Mouse (Mus musculus): ENCODE results near the gene Pcdh15.

Gene Pcdh15

DNA sequence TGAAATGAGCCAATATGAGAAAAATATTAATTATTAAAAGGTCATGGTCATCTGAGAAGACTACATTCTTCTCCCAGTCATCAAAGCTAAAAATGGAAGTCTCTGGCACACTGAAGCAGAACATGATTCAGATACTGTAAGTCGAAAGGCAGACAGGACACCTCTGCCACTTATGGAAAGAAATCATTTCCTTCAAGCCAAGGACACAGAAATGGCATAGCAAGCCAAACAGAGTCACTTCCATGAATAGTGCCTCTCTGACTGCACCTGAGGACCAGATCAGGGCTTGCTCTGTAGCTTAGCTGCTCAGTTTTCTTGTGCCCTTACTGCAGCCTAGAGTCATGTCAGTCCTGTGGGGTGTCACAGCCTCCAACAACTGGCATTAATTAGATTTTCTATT lies 234.3 kb downstream of the Pcdh15 start:
- DNase-seq (ENCODE audit: extremely low spot score), result no peak

DNA sequence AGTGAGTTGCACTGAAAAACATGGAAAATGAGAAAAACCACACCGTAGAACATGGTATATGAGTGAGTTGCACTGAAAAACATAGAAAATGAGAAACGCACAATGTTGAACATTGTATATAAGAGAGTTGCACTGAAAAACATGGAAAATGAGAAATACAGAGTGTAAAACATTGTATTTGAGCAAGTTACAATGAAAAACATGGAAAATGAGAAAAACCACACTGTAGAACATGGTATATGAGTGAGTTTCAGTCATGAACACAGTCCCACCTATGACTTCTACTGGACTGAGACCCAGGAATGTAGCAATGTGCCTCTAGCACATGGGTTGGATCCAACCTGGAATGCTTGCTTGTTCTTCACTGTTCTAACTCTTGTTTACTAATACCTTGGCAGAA lies 279.9 kb downstream of the Pcdh15 start:
- no peak for DNase-seq (ENCODE audit: extremely low spot score)

DNA sequence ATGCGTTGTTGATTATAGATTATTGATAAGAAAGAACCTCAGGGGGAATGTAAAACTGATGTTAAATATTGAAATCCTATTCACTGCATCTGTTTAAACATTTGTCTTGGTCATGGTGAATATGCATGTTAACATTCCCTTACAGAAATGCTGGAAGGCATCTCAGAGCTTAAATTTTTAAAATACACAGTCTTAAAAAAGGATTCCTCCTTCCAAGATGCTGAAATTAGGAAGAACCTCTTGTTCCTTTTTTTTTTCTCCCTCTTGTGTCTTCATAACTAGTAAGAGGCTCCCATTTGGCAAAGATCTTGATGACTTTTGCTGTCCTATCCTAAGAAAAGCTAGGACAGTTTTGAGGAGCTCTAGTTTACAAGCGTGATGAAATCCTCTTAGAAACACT lies 284.9 kb downstream of the Pcdh15 start:
- DNase-seq (ENCODE audit: extremely low spot score), result no peak

DNA sequence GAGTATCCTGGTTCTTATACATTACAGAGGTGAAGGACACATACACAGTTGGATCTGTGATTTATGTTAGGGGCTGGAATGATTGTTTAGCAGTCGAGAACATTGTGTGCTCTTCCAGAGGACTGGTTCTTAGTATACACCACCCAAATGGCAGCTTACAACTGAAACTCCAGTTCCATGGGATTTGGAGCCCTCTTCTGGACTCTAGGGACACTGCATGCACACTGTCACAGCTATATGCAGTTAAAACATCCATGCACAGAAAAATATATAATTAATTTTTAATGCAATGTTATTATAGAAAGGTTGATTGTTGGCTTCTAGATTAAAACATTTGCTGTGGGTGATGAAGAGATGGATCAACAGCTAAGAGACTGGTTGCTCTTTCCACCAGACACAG lies 301.3 kb downstream of the Pcdh15 start:
- no peak for DNase-seq (ENCODE audit: extremely low spot score)

DNA sequence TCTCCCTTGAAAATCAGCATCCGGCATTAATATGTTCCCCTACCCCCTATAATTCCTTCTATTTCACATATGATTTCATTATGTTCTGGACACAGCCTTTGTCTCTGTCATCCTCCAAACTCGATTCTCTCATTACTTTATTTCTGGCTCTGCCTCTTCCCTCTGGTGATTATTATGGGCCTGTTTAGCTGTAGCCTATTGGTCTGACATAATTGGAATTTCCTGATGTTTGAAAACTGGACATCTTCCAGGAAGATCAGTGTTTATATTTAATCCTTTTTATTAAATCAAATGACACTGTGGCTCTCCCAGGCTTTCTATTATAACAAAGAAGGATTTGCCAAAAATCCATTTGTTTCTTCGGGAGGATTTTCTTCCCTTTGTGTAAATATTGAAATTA lies 326.3 kb downstream of the Pcdh15 start:
- DNase-seq (ENCODE audit: extremely low spot score), result no peak

DNA sequence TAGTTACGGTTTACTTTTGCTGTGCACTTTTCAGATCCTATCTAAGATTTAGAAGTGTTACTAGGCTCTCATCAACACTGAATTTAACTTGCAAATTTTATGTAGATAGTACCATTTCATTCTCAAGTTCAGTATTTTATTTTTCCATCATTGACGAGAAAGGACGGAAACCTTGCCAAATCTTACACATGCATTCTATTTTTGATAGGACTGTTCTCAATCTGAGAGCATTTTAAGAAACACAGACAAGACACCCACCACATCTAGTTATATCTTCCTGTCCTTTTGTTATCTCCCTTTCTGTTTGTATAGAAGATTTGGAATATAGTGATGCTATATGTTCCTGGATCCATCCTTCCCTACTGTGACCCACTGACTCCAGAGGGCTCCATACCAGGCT lies 332.2 kb downstream of the Pcdh15 start:
- no peak for DNase-seq (ENCODE audit: extremely low spot score)

DNA sequence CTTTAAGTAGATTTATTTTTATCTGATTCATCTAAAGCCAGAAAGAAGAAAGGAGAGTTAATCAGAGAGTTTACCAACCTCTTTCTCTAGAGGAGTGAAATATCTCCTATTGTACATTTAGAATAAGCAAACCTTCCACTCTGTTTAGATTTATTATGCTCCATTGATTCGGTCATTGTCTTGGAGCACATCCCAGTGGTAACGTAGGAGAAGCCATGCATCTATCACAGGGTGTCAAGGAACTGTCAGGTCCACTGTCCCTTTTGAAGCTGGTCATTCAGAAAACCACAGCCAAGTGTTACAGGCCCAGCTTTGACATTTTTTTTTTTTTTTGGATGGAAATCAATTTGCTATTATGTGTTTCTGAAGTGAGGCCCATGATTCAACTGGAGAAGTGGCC lies 384.9 kb downstream of the Pcdh15 start:
- no peak for DNase-seq (ENCODE audit: extremely low spot score)

DNA sequence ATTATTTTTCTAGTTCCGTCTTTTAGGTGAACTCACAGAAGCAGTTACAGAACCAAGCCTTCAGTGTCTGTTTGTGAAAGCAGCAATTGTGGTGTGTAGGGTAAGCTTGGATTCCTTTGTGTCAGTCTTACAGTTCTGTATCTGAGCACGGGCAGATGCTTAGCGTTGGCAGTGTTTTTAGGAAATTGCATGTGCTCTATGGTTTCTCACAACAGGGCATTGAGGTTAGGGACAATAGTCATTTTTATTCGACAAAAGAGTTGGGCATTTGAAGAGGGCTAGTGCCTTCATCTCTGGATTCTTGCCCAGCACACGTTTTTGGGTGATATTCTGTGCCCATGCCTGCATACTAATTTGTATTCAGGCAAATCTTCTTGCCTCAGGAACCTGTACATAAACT lies 392.5 kb downstream of the Pcdh15 start:
- DNase-seq (ENCODE audit: extremely low spot score), result no peak

DNA sequence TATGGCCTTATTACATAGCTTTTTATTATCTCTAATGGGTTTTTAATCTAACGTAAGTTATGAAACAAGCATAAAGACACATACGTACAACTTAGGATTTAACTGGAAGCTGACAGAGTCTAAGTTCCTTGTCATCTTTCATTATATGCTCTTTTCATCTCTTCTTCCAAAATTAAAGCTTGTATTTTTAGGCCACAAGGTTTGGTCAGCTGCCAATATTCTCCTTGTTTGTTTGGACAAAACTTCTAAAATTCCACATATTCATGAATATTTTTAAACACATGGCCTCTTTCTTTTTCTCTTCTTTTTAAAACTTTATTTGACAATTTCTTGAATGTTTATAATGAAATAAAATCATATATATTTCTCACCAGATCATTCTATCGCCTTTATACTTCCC lies 415.7 kb downstream of the Pcdh15 start:
- no peak for DNase-seq (ENCODE audit: extremely low spot score)

DNA sequence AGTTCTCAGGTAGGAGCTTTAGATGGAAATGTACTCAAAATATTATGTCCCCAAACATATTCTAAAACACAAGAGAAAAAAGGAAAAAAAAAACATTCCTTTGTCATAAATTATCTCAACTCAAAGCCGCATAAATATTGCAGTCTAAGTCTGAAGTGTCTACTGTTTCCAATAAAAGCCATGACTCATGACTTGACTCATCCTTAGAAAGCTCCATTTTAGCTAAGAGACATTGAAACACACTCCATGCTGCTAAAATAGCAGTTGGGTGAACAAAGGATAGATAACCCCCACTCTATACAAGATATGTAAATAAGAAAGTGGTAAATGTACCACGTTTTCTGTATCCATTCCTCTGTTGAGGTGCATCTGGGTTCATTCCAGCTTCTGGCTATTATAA lies 416.6 kb downstream of the Pcdh15 start:
- no peak for DNase-seq (ENCODE audit: extremely low spot score)

DNA sequence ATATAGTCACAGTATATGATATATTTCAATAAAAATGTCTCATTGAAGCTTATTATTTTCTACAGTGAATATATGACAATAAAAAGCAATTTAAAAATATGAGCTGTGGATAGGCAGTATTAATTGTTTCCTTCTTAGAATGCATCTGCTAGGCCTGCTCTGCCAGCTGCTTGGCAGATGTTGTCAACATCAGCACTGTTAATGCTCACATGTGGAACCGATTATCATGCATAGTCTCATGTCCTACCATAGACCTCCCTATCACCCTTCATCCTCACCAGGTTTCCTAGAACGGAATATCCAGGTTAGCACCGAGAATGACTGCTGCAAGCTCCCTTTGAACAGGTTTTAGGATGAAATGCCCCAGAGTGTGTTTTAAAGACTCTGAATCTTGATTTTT lies 420.3 kb downstream of the Pcdh15 start:
- no peak for DNase-seq (ENCODE audit: extremely low spot score)

DNA sequence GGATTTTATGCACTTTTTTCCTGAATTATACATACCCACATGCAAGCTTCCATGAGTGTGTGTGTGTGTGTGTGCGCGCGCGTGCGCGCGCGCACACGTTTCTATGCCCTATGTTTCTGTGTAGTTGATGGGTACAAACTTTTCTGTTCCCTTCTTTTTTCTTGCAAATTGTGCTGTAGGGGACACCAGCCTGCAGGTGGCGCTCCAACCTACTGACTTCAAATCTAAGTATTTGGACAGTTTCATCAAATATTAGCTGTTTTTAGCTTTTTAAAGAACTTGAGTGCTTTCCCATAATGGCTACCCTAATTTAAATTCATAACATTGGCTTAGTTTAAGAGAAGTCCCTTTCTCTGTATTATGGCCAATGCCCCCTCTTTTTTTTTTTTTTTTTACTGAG lies 453.7 kb downstream of the Pcdh15 start:
- DNase-seq (ENCODE audit: extremely low spot score), result no peak

DNA sequence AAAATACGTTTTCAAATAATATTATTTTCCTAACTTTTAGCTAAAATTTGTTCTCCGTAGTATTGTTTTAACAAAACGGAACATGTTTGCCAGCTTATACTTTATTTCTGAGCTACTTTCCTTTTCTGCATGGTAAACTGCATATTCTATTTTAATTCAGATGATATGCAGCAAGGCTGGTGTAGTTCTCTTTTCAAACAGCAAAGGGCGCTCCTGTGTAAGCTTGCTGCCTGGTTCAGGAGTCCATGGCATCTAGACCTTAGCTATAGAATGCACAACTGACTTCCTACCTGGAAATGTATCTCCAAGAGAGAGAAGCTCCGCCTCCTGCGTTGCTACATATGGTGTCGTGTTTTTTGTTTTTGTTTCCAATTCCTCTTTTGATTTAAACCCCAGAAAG lies 465.1 kb downstream of the Pcdh15 start:
- DNase-seq (ENCODE audit: extremely low spot score), result peak; percentile 2

DNA sequence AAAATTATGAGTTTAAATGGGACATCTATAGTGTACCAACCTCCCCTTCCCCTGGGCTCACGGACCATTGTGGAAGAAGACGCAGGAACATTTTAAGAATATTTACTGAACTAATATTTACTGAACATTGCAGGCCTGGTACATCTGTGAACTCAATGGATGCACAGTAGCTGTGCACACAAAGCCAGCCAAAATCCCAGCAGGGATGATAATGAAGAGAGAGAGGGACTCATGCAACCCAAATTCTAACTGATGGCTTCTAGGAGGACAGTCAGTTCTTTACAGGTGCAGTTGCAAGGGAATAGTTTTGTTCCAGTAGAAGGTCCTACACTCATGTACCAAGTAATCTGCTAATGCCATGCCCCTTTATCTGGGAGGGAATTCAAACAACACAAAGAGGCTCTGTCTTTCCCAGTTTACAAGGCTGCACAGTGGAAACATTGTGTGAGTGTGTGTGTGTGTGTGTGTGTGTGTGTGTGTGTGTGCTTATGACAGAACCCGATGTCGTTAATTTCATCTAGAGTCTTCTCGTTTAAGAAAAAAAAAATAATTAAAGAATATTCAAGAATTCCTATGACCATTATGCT lies 475.7 kb downstream of the Pcdh15 start:
- no peak for DNase-seq (ENCODE audit: extremely low spot score)

DNA sequence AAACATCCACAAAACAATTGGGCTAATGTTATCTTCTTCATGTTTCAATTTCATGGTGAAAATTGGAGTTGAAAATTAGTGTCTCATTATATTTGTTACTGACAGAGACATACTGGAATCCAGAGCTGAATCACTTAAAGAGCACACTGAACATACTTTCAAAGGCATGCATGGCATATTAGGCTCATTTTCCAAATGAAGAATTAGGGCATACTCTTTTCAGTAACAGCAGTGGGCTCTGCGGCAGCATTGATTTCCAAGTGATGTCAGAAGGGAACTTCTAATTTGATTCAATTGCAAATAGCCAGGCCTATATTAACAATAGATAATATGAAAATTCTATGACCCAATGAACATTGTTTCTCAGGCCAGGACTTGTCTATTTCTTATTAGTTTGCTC lies 568.4 kb downstream of the Pcdh15 start:
- no peak for DNase-seq (ENCODE audit: extremely low spot score)

DNA sequence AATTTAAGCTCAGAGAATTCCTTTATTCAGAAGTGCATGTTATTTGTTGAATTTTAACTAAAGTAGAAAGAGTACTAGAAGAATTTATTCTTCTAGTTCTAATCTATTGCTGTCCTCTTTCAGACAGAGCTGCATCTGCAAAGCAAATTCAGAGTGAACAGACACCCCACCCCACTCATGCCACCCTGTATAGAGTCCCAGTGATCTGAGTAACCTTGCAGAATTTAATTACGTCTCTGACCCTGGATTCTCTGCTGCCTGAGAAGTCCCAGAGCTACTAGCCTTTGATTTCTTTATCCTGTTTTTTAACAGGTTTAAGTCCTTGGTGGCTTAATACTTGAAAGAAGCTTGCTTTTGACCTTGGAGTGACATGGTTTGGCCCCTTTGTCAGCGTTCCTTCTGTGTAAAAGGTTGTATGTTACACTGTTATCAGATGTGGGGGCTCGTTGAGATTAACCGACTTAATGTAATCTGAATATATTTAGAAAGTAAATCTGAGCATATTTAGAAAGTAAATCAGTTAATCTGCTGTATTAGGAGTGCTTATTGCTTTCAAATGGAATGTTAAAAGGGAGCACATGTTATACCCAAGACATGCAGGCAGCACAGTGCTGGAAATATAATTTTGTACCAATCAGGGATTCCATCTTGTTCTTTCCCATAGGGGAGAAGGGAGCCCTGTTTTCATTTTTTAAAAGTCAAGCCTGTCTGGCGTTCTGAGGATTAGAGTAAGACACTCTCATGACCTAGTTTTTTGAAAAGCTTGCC lies 601.6 kb downstream of the Pcdh15 start:
- DNase-seq (ENCODE audit: extremely low spot score), result no peak

DNA sequence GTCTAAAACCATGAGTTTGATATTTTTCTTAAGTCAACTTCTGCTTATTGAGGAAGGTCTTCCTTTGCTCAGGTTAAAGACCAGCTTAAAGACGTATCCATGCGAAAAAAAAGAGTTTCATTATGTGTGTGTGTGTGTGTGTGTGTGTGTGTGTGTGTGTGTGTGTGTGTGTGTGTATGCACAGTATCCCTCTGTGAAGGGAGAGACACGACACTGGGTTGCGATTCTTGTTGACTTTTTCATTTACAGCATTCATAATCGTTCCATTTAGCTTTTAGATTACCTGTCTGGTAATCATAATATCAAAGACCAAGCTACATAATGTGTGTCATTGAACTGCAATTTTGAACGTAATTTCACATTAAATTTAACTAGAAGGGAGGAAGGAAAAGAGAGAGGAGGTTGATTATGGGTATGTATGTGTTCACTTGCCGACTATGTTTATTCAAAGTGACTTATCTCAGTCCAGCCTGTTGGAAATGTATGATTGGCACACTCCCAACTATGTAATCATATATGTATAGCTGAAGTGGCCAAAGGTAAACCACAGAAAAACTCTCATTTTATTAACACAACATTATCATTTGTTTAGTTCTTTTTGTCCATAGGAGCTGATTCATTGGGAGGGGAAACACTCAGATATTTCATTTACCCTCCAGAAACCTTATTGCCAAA lies 626.6 kb downstream of the Pcdh15 start:
- no peak for DNase-seq (ENCODE audit: extremely low spot score)

DNA sequence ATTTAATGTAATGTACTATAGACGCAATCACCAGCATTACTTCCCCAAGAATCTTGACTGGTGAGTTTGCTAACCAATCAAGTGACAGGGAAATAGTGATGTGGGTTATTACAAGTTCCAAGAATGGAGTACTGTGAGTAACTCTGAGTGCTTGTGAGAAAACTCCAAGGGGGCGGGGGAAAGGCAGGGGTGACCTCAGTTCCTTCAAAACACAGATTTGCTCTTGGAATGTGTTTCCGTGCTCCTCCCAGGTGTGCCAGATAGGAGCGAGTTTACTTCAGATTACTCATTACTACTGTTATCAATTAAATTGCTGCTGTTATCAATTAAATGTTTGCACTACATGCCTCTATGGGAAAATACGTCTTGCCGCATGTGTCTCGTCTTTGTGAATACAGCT lies 634.1 kb downstream of the Pcdh15 start:
- DNase-seq (ENCODE audit: extremely low spot score), result no peak

DNA sequence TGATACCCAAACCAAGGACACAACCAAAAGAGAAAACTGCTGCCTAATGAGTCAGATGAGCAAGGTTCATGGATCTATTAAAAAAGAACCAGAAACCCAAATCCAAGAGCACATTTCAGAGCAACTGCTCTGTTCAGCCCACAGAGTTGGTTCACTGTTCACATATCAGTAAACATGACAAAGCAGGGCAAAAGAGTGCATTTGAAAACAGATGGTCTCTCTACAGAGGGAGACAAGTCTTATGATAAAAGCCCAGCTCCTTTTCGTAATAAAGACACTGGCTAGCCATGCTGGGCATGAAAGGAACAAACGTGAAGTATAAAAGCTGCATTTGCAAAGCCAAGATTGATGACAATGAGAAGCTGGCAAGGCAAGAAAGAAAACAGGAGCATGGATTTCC lies 649.9 kb downstream of the Pcdh15 start:
- no peak for DNase-seq (ENCODE audit: extremely low spot score)

DNA sequence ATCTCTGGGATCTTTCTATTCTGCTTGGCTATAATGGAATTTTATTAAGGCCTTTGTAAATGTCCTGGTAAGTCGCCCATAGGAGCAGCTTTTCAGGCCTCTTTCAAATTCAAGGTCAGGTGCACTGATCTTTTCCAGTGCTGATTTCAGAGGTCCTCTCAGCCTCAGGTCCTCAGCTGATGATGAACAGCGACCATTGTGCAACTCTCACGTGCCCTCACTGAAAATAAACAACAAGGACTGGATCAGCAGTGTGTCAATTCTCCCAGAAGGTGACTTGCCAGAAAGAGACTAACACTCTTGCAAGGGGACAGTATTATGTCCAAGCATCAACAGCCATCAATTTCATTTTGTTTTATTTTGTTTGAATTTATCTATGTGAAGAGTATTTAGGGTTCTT lies 654.7 kb downstream of the Pcdh15 start:
- DNase-seq (ENCODE audit: extremely low spot score), result no peak

DNA sequence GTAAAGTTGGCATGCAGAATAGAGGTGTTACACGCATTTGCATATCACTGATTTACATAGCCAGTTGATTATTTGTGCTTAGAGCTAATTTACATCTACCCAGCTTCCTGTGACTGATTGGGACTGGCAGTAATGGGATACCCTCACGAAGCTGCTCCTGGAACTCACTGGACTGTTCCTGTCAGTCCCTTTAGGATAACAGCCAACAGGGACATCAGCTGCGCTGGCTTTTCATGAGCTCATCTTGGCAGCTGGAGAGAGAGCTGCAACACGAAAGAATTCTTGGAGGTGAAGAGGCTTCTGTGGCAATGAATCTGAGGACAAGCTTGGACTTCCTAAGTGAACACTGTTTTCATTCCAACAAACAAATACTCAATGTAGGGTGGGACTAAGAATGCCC lies 683.8 kb downstream of the Pcdh15 start:
- no peak for DNase-seq (ENCODE audit: extremely low spot score)

DNA sequence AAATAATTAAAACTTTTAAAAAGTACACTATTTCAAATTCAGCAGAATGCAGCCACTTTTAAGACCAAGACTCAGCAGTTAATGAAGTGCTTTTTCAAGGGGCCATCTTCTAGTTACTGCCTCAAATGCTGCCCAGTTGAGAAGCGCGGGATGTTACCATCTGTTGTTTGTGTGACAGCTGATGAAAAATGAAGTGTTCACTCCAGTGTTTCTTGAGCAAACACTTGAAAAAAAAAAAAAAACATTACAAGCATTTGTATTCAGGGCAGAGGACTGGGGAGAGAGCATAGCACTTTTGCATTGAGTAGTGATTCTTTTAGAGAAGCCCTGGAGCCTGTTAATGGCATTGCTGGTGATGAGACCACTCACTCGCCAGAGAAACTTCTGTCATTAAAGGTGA lies 689.0 kb downstream of the Pcdh15 start:
- no peak for DNase-seq (ENCODE audit: extremely low spot score)

DNA sequence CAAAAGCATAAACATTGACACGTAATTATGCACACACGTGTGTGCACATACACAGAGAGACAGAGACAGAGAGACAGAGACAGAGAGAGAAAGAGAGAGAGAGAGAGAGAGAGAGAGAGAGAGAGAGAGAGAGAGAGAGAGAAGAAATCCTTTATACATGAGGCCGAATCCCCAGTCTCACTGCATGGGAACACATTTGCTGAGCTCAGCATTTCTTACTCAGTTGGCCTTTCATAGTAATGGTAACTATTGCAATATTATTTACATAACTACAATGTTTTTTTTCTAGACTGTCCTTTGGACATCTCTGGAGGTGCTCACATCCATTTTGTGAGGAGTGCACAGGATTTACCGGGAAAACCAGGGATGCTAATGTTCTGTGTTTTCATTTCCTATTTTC lies 705.9 kb downstream of the Pcdh15 start:
- no peak for DNase-seq (ENCODE audit: extremely low spot score)
